Mouse (Mus musculus) liver, adult 2 months (tissue): ENCODE measurements around the gene Wnt2b.

Source experiments
- CTCF ChIP-seq: fragments of 200-500 bp; IDR thresholded peaks from 2 replicates; pipeline ENCODE4 v1.5.1; 2011; ENCODE audit warnings: low read depth, low read length, control low read depth
- POLR2A ChIP-seq: fragments of 200-500 bp; IDR thresholded peaks from 2 replicates; pipeline ENCODE4 v1.6.1; 2011; ENCODE audit warnings: low read length, control low read depth; ENCODE audit not compliant: insufficient read depth; ENCODE audit errors: extremely low read depth

DNA sequence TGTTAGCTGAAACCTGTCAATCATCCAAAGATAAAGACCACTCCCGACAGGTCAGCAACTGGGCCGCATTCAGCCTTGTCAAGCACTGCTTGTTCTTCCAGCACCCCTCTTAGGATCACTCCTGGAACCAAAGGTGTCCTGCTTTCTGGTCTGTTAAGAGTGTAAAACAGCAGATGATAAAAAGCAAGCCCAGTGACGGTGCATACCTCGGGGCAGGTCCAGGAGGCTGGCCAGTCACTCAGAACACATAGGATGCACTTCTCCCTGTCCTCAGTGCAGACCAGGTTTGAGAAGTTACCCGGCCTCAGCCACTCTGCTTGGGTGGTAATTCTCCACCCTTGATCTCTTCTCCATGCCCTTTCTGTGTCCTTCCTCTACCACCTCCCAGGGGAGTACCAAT, 19.0 kb downstream of the Wnt2b start:
- no peak for TF ChIP-seq POLR2A
- TF ChIP-seq CTCF: no peak
